Mouse (Mus musculus) ES-E14 (cell line): ENCODE measurements around the gene Sec14l1.

Experiments used
- CHD2 ChIP-seq: IDR thresholded peaks from 2 replicates; pipeline ENCODE4 v1.6.1; 2014; ENCODE audit warnings: mild to moderate bottlenecking, low read depth, low read length, inconsistent platforms
- HCFC1 ChIP-seq: IDR thresholded peaks from 2 replicates; pipeline ENCODE4 v1.6.1; 2012; ENCODE audit warnings: low read length, inconsistent platforms, borderline replicate concordance; ENCODE audit not compliant: insufficient read depth
- ZNF384 ChIP-seq: IDR thresholded peaks from 2 replicates; pipeline ENCODE4 v1.6.1; 2012; ENCODE audit warnings: low read depth, low read length, inconsistent platforms

DNA sequence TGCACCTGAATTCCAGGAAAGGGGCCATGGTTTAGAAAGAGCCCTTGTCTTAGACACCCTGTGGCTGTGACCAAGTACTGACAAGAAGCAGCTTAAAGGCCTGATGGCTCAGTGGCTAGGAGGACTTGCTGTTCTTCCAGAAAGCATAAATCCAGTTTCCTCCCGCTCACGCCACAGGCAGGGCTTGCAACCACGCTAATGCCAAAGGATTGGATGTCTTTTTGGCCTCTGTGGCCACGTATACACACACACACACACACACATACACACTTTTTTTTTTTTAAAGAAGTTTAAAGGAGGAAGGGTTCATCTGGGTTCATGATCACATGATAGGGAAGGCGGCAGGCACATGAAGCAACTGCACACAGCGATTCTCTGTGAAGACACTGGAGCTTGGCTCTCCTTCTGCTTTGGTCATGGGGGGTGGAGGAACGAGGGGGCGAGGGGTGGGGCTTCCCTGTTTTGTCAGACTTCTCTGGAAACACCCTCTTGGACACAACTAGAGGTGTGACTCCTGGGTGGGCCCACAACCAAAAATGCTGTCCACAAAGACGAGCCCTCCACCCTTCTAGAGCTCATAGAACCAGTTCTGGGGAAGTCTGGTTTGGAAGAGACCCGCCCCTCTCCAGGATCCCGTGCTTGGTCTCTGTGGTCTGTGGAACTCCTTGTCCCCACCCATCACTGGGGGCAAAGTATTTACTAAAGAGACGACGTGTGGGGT, 26.5 kb upstream of the Sec14l1 start:
- TF ChIP-seq ZNF384 (0 out of 2 replicates have a peak, but pooled peaks have one; percentile 55), HCFC1 (no peak), CHD2 (no peak)
